Comparison of ENCODE assay signal across 20 mouse cellular contexts in genomic region chr6:100622861-100623507, GRCm38 (mm10). TPM values are rescaled to one million over a fixed set of nuclear protein-coding genes. Genes with fewer than 3 reads are reported as not detected.
DNase-seq lines count a peak whose midpoint lies in the region; ATAC-seq and TF ChIP-seq lines count a peak whose summit lies in the region.
"Had no signal": no experiment of that assay in that cellular context is flagged by ENCODE, and none has a peak within 500 bp of the region (broad histone marks: within the 10 kb centered on the region; RNA-seq: fewer than 3 reads in every experiment).

No protein-coding gene starts in this region.

- no peak for DNase-seq in MEL (ENCODE audit: low read depth, low spot score)
- DNase-seq in liver, postnatal 0 days: no peak
- no peak for DNase-seq in Muller cell, postnatal 12 days (ENCODE audit: inconsistent ontology term)
- DNase-seq in urinary bladder, adult 2 months (ENCODE audit: low spot score): no peak
- DNase-seq: adrenal gland, postnatal 36 days; cerebellum, adult 2 months; gastrocnemius, postnatal 25 days; kidney, postnatal 14 days; lung, postnatal 14 days; right cerebral cortex, postnatal 25 days; thymus, adult 18-20 months had no signal

- 25% methylated on average over 2 of the region's 2 CpGs for WGBS in intestine, embryonic 16.5 days
- WGBS in intestine, postnatal 0 days: 22% methylated on average over 2 of the region's 2 CpGs
- WGBS in liver, postnatal 0 days (ENCODE audit: insufficient replicate concordance): 57% methylated on average over 2 of the region's 2 CpGs

- no peaks in the 10 kb centered on the region; the same call in 1 of the 2 replicates for H3K36me3 ChIP-seq in intestine, embryonic 16.5 days (ENCODE audit: control insufficient read depth, insufficient read depth, low read length)
- H3K36me3 ChIP-seq in intestine, postnatal 0 days (ENCODE audit: control insufficient read depth, insufficient read depth): 0 out of 2 replicates have a peak, but pooled peaks cover 3% of the 10 kb centered on the region
- H3K36me3 ChIP-seq in MEL (ENCODE audit: control insufficient read depth in 1 of 2, insufficient read depth in 2 of 2, low read length in 2 of 2): peaks cover 0 to 30% of the 10 kb centered on the region in 2 experiments
- H3K36me3 ChIP-seq in liver, postnatal 0 days (replicated peaks; ENCODE audit: insufficient read depth, low read length): peaks cover 3% of the 10 kb centered on the region; the same call in 1 of the 2 replicates
- H3K36me3 ChIP-seq: forebrain, embryonic 15.5 days; hindbrain, embryonic 13.5 days; stomach, embryonic 15.5 days had no signal

- H3K27ac ChIP-seq in intestine, embryonic 16.5 days (ENCODE audit: low read length): 0 out of 2 replicates have a peak overlapping the region, but pooled peaks have one; percentile 1
- no peak overlapping the region for H3K27ac ChIP-seq in intestine, postnatal 0 days (ENCODE audit: low read depth, low read length)
- no peak overlapping the region; the same call in 1 of the 2 replicates for H3K27ac ChIP-seq in MEL (ENCODE audit: control insufficient read depth, low read depth, low read length)
- peak overlapping the region; percentile 60 for H3K27ac ChIP-seq in liver, postnatal 0 days (ENCODE audit: low read depth)
- H3K27ac ChIP-seq: forebrain, embryonic 15.5 days; hindbrain, embryonic 13.5 days; limb, embryonic 15.5 days; stomach, embryonic 15.5 days had no signal

- H3K9ac ChIP-seq in intestine, embryonic 16.5 days (ENCODE audit: low read depth, low read length): no peak overlapping the region
- H3K9ac ChIP-seq in intestine, postnatal 0 days (ENCODE audit: low read depth, low read length): no peak overlapping the region
- no peak overlapping the region for H3K9ac ChIP-seq in MEL (ENCODE audit: control insufficient read depth, low read depth, low read length, poor library complexity, severe bottlenecking)
- no peak overlapping the region for H3K9ac ChIP-seq in liver, postnatal 0 days (replicated peaks)
- H3K9ac ChIP-seq: forebrain, embryonic 15.5 days; hindbrain, embryonic 13.5 days; limb, embryonic 15.5 days; stomach, embryonic 15.5 days had no signal

- no peaks in the 10 kb centered on the region; the same call in none of the 2 replicates for H3K4me1 ChIP-seq in intestine, embryonic 16.5 days (ENCODE audit: control insufficient read depth, insufficient read depth, low read length)
- H3K4me1 ChIP-seq in intestine, postnatal 0 days (replicated peaks; ENCODE audit: control insufficient read depth, insufficient read depth, low read length): no peaks in the 10 kb centered on the region
- H3K4me1 ChIP-seq in MEL (ENCODE audit: control insufficient read depth in 1 of 2, insufficient read depth in 2 of 2, low read length in 2 of 2): peaks cover 22 to 30% of the 10 kb centered on the region in 2 experiments
- H3K4me1 ChIP-seq in liver, postnatal 0 days (ENCODE audit: insufficient read depth): peaks cover 8% of the 10 kb centered on the region
- H3K4me1 ChIP-seq: forebrain, embryonic 15.5 days; hindbrain, embryonic 13.5 days; stomach, embryonic 15.5 days had no signal

- no peak for TF ChIP-seq POLR2A in MEL (IDR thresholded peaks at IDR 0.05; ENCODE audit: control insufficient read depth in 1 of 2, insufficient read depth in 1 of 2, low read depth in 1 of 2, low read length in 2 of 2, poor library complexity in 1 of 2)

- no peak for TF ChIP-seq RAD21 in MEL (IDR thresholded peaks at IDR 0.05; ENCODE audit: low read depth, low read length)

- ATAC-seq in intestine, embryonic 16.5 days: peak; percentile 37; the same call in 1 of the 2 replicates
- ATAC-seq in intestine, postnatal 0 days: no peak
- ATAC-seq in erythroblast, adult 5-6 weeks (replicated peaks; ENCODE audit: low FRiP score, poor library complexity, severe bottlenecking): peak; percentile 77
- peak; percentile 49 for ATAC-seq in liver, postnatal 0 days
- ATAC-seq: forebrain, embryonic 15.5 days; inflammation-experienced regulatory T-cells, adult 6 months had no signal

- TF ChIP-seq CTCF in intestine, postnatal 0 days (IDR thresholded peaks at IDR 0.05; ENCODE audit: low read depth): no peak
- TF ChIP-seq CTCF in MEL (IDR thresholded peaks at IDR 0.05 in 2 of 3, conservative IDR thresholded peaks at IDR 0.05 in 1 of 3; ENCODE audit: control insufficient read depth in 1 of 3, insufficient read depth in 1 of 3, low read depth in 2 of 3, low read length in 3 of 3, poor library complexity in 1 of 3, severe bottlenecking in 1 of 3): no peak
- no peak for TF ChIP-seq CTCF in liver, postnatal 0 days (IDR thresholded peaks at IDR 0.05; ENCODE audit: low read depth)

- H3K9me3 ChIP-seq in intestine, embryonic 16.5 days (ENCODE audit: control insufficient read depth, low read length): no peaks in the 10 kb centered on the region
- H3K9me3 ChIP-seq in intestine, postnatal 0 days (ENCODE audit: control insufficient read depth): no peaks in the 10 kb centered on the region
- no peaks in the 10 kb centered on the region for H3K9me3 ChIP-seq in MEL (replicated peaks; ENCODE audit: insufficient read depth, low read length)
- H3K9me3 ChIP-seq in liver, postnatal 0 days (ENCODE audit: low read length): no peaks in the 10 kb centered on the region
- H3K9me3 ChIP-seq: forebrain, embryonic 15.5 days; hindbrain, embryonic 13.5 days; limb, embryonic 15.5 days; megakaryocyte, embryonic 14.5 days; stomach, embryonic 15.5 days had no signal

- no peaks in the 10 kb centered on the region for H3K27me3 ChIP-seq in intestine, embryonic 16.5 days (replicated peaks; ENCODE audit: control insufficient read depth, insufficient read depth, low read length)
- no peaks in the 10 kb centered on the region for H3K27me3 ChIP-seq in intestine, postnatal 0 days (replicated peaks; ENCODE audit: control insufficient read depth, insufficient read depth, low read length)
- no peaks in the 10 kb centered on the region for H3K27me3 ChIP-seq in MEL (ENCODE audit: control insufficient read depth in 1 of 2, insufficient read depth in 2 of 2, low read length in 2 of 2)
- H3K27me3 ChIP-seq in liver, postnatal 0 days (ENCODE audit: insufficient read depth, low read length): no peaks in the 10 kb centered on the region
- H3K27me3 ChIP-seq: forebrain, embryonic 15.5 days; hindbrain, embryonic 13.5 days; limb, embryonic 15.5 days; megakaryocyte, embryonic 14.5 days; stomach, embryonic 15.5 days had no signal

- no peaks in the 10 kb centered on the region for H3K79me2 ChIP-seq in MEL (ENCODE audit: control insufficient read depth, insufficient read depth, low read length, poor library complexity)

- H3K4me3 ChIP-seq in intestine, embryonic 16.5 days (ENCODE audit: low read length): no peak overlapping the region
- no peak overlapping the region for H3K4me3 ChIP-seq in intestine, postnatal 0 days (ENCODE audit: low read depth, low read length)
- H3K4me3 ChIP-seq in MEL (ENCODE audit: control insufficient read depth in 1 of 2, insufficient read depth in 1 of 2, low read depth in 2 of 2, low read length in 2 of 2): no peak overlapping the region
- H3K4me3 ChIP-seq in liver, postnatal 0 days (ENCODE audit: low read depth, low read length): no peak overlapping the region
- H3K4me3 ChIP-seq: forebrain, embryonic 15.5 days; hindbrain, embryonic 13.5 days; limb, embryonic 15.5 days; megakaryocyte, embryonic 14.5 days; stomach, embryonic 15.5 days had no signal

- no peak overlapping the region for H3K4me2 ChIP-seq in intestine, embryonic 16.5 days (ENCODE audit: low read depth, low read length)
- H3K4me2 ChIP-seq in intestine, postnatal 0 days (replicated peaks; ENCODE audit: low read depth): no peak overlapping the region
- H3K4me2 ChIP-seq in liver, postnatal 0 days (ENCODE audit: low read depth, low read length): 0 out of 2 replicates have a peak overlapping the region, but pooled peaks have one; percentile 4
- H3K4me2 ChIP-seq: forebrain, embryonic 15.5 days; hindbrain, embryonic 13.5 days; limb, embryonic 15.5 days; stomach, embryonic 15.5 days had no signal

- 0 out of 4 replicates have a peak, but pooled peaks of 1 of the 2 experiments have one; percentile 13 for TF ChIP-seq EP300 in MEL (IDR thresholded peaks at IDR 0.05; ENCODE audit: low read depth in 1 of 2, low read length in 2 of 2)
- TF ChIP-seq EP300 in liver, postnatal 0 days (IDR thresholded peaks at IDR 0.05; ENCODE audit: low read depth): peak; percentile 35; the same call in 1 of the 2 replicates

TF ChIP-seq in MEL, 35 proteins besides CTCF, POLR2A, EP300 and RAD21:
- TF ChIP-seq UBTF (IDR thresholded peaks at IDR 0.05; ENCODE audit: borderline replicate concordance, insufficient read depth, low read depth, low read length) (no peak), MXI1 (IDR thresholded peaks at IDR 0.05; ENCODE audit: low read depth, low read length) (no peak), ETS1 (IDR thresholded peaks at IDR 0.05; ENCODE audit: low read depth, low read length) (0 out of 2 replicates have a peak, but pooled peaks have one; percentile 10), ZC3H11A (IDR thresholded peaks at IDR 0.05; ENCODE audit: low read depth, low read length) (no peak), GABPA (IDR thresholded peaks at IDR 0.05; ENCODE audit: low read depth, low read length) (no peak), MAFK (IDR thresholded peaks at IDR 0.05; ENCODE audit: borderline replicate concordance, low read depth, low read length) (no peak), MAZ (IDR thresholded peaks at IDR 0.05; ENCODE audit: low read depth, low read length) (no peak), POLR2AphosphoS5 (IDR thresholded peaks at IDR 0.05; ENCODE audit: borderline replicate concordance, low read depth, low read length) (no peak)

RNA-seq across cellular contexts. Expression of gene Shq1, which starts 48.0 kb away (rescaled TPM):
- 14.9 and 17.8 TPM in 2 replicates for polyA plus RNA-seq in intestine, embryonic 16.5 days (2015; fragmentation: Nextera tagmentation; extraction: Ambion mirVana)
- 4.8 and 5.8 TPM in 2 replicates for polyA plus RNA-seq in intestine, postnatal 0 days (2015; fragmentation: Nextera tagmentation; extraction: Ambion mirVana)
- 21.1 and 23.5 TPM in 2 replicates for total RNA-seq in MEL (2012; rRNA removed)
- polyA plus RNA-seq in MEL (2012; ENCODE audit: insufficient read depth in 1 of 2, insufficient read length in 2 of 2, low read depth in 1 of 2, low replicate concordance in 2 of 2, missing spikeins in 1 of 2): 10 to 100 TPM in 1 of 2 experiments, not detected in 1; 20.2 TPM
- total RNA-seq in erythroblast, adult 5-6 weeks (2015; ENCODE audit: low replicate concordance): 0.21 and 2.5 TPM in 2 replicates
- 2.6 and 4.6 TPM in 2 replicates for total RNA-seq in erythroblast, adult 5-6 weeks (2017; ENCODE audit: low replicate concordance)
- polyA plus RNA-seq in liver, postnatal 0 days (2015; fragmentation: Nextera tagmentation; extraction: Ambion mirVana): 6.4 TPM in 2 replicates
- 5.5 and 6.9 TPM in 2 replicates for polyA plus RNA-seq in urinary bladder, adult 2 months (2012; rRNA removed)

Comparison
In these comparisons a context has a peak if more than half of its experiments do, and no peak if none do; other contexts are left out.
1. H3K27ac ChIP-seq: peak in intestine, embryonic 16.5 days (single experiment) and liver, postnatal 0 days (single experiment); none in intestine, postnatal 0 days (single experiment) and MEL (single experiment).